Mouse (Mus musculus) neural tube, embryonic 10.5 days (tissue): ENCODE measurements around the gene Gm38392.
"Not testable (repeated sequence)": the region's sequence is repeated elsewhere in the genome, so short reads cannot be mapped to it uniquely, and the experiment has no call there.

Source experiments
- DNase-seq: peaks from one replicate; pipeline ENCODE4 v3.0.0-alpha.2; 2017; ENCODE audit warnings: low spot score; ENCODE audit errors: extremely low spot score

Gm38392 gene

DNA sequence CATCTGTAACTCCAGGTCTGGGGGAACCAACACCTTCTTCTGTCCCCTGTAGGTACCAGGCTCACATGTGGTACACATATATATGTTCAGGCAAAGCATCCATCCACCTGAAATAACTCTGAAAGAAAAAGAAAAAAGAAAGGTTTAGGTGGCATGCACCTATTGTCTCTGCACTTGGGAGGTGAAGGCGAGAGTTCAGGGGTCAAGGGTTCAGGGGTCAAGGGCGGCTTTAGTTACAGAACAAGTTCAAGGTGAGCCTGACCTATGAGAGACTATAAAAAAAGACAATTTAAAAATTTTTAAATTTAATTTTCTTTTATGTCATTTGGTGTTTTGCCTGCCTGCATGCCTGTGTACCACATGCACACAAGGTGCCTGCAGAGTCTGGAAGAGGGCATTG lies 7.0 kb downstream of the Gm38392 start:
- DNase-seq, result no peak

DNA sequence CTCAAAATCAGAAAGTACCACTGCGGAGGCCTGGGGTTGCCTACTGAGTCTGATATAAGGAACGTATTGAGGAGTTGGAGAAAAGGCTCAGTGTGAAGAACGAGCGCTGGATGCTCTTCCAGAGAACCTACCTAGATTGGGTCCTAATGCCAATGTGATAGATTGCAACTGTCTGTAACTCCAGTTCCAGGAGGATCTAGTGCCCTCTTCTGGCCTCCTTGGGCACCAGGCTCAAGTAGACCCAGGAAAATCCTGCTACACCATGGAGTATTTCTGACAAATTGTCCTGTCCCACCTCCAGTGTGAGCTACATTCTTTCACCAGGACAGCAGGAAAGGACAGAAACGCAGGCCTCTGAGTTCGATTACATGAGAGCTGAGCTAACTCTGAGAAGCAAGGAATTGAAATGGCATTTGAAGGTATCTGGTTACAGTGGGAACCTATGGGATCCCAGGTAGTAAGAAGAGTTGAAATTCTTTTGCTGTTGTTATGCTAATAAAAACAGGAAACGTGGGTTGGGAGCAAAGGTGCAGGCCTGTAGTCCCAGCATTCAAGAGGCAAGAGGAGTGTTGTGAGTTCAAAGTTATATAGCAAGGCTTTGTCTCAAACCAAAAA lies 10.4 kb downstream of the Gm38392 start:
- DNase-seq, result no peak

DNA sequence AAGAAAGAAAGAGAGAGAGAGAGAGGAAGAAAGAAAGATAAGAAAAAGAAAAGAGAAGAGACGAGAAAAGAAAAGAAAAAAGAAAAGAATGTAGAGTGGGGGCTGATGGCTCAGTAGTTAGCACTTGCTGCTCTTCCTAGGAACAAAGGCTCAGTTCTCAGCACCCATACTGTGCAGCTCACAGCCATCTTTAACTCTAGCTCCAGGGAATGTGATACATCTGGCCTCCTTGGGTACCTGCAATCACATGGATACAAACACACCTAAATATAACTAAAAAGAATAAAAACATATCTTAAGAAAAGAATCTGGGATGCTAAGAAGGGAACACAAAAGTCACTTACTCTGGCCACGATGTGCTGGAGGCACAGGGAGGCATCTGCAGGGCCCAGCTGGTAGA lies 10.9 kb downstream of the Gm38392 start:
- no peak for DNase-seq

DNA sequence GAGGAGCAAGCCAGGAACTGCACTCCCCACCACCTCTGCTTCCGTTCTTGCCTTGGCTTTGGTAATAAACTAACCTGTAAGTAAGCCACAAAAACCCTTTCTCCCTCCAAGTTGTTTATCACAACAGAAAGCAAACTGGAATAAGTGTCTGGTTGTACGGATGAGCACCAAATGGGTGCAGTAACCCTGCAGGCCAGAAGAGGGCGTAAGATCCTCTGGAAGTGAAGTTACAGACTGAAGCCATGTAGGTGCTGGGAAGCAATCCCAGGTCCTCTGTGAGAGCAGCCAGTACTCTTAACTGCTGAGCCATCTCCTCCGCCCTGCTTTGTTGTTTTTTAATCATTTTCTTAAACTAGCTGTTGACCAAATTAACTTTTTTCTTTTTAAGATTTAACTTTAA lies 13.0 kb downstream of the Gm38392 start:
- no peak for DNase-seq

- DNase-seq, result no peak
Measured at GRCm38 (mm10) chr3:88271859-88272258, 15.2 kb downstream of the Gm38392 start.

GRCm38 (mm10) chr3:88271298-88271697 lies 15.7 kb downstream of the Gm38392 start:
- DNase-seq, result not testable (repeated sequence)

DNA sequence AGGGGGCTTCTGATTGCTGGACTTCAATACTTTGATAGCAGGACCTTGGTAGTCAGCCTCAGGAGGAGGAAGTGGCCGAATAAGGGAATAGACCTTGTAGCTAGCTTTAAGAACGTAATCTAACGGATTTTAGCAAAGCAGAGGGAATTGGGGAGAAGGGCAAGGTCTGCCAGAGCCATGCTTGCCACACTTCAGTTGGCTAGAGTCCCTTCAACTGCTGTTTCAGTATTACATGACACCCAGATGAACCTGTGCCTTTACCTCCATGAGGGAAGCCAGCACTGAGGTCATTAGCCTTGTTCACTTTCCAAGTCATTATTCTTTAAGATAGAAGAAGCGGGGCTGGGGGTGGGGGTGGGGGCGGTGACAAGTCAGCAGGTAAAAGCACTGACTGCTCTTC lies 18.0 kb downstream of the Gm38392 start:
- no peak for DNase-seq

- not testable (repeated sequence) for DNase-seq
Measured at GRCm38 (mm10) chr3:88268014-88268413, 19.0 kb downstream of the Gm38392 start.

- no peak for DNase-seq
Measured at GRCm38 (mm10) chr3:88262346-88262745, 24.7 kb downstream of the Gm38392 start.

- DNase-seq, result no peak
Measured at GRCm38 (mm10) chr3:88256382-88256781, 30.6 kb downstream of the Gm38392 start.

- DNase-seq, result no peak
Measured at GRCm38 (mm10) chr3:88255950-88256349, 31.1 kb downstream of the Gm38392 start.

DNA sequence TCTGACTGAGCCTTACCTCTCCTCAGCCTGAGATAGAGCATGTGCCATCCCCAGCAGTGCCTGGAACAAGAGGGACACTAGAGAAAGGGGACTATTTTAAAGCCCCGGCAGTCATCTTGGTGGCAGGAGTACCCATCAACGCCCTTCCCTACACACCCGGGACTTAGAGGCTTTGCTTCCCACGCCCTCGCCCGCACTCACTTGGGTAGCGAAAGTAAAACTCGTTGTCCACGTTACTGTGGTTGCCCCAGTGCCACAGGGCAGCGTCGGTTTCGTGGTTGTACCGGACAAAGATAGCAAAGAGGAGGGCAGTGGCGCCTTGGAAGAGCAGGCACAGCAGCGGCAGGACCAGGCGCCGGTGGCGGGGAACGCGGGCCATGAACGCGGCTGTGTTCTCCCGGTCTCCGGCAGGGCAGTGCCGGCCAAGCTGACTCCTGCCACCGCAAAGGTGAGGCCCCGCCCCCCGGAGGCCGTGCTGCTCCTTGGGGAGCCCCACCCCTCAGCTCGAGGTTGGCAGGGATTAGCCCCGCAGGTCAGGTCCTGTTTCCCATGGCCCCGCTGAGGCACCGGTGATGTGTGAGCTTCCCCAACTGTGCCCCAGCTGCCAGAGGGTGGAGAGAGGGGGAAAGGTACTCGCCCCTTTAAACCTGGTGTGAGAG lies 32.6 kb downstream of the Gm38392 start, which contains the start of gene Rhbg:
Rhbg (minus strand) TSS at position 442 of the 659 bp plus-strand sequence.
- no peak for DNase-seq

DNA sequence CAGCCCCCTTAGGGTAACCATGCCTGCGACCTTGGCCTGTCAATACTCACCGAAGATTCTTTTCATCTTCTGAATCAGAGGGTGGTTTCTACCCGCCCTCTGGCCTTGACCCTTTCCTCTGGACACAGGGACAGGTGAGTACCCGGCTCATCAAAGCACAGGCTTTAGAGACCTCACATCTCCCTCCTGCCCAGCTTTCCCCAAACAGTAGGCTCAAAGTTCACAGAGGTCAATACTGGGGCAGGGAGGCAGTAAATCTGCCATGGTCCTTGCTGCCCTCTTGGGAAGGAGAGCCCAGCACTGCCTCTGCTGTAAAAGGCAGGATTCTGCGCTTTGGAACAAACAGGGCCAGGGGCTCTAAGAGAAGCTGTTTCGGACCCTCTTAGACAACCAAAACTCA lies 34.3 kb downstream of the Gm38392 start:
- no peak for DNase-seq

DNA sequence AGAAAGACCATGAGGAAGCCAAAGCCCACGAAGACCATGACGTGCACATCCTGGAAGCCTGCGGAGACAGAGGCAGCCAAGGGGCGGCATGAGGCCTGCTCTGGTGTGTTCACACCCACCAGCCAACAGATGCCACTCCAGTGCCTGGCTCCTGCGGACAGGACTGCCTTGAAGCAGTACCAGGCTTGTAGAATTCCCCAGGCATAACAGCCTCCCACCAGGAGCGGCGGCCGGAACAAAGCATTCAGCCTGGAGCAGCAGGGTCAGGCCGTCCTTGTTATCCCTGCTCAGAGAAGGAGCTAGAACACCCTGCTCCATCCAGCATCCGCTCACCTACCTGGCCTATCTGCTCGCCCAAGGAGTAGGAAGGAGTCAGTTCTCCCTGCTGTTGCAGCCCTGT lies 38.6 kb downstream of the Gm38392 start:
- DNase-seq, result no peak

DNA sequence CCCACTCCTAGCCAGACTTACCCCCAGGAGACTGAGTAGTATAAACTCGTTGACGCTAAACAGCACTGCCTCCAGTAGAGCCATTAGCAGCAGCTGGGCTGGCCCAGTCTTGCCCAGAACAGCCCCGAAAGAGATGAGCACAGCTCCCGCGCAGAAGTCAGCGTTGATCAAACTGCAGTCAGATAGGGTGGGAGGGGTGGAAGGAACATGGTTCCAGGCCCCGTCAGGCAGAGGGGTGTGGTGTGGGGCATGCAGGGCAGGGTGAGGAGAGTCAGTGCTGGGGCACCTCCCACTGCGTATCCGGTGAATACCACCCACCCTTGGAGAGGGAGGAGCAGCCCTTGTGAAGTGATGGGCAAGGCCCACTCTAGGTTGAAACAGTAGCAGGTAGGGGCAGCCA lies 39.3 kb downstream of the Gm38392 start:
- DNase-seq, result no peak

- peak; percentile 75 for DNase-seq
Measured at GRCm38 (mm10) chr3:88245811-88246210, 41.2 kb downstream of the Gm38392 start.

DNA sequence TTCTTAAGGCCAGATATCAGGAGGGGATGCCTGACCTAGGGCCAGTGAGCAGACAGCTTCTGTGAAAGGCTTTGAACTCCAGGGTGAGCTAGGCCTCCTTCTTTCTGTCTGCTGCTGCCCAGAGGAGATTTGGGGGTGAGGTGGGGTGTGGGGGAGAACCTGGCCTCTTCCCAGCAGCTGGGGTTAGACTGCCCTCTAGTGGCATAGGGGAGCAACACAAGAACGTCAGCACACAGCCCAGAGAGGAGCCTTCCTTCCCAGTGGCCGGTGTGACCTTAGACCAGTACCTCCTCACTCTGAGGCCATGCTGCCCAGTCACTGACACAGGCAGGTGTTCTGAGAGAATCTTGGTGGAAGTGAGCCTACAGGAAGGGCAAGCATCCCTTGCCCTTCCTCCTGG lies 42.9 kb downstream of the Gm38392 start:
- peak; percentile 64 for DNase-seq

GRCm38 (mm10) chr3:88242531-88242930 lies 44.5 kb downstream of the Gm38392 start:
- DNase-seq, result peak; percentile 82

- DNase-seq, result peak; percentile 70
Measured at GRCm38 (mm10) chr3:88241045-88241786, 45.8 kb downstream of the Gm38392 start.

GRCm38 (mm10) chr3:88239446-88239845 lies 47.6 kb downstream of the Gm38392 start:
- no peak for DNase-seq

GRCm38 (mm10) chr3:88238866-88239391 lies 48.1 kb downstream of the Gm38392 start:
- no peak for DNase-seq

DNA sequence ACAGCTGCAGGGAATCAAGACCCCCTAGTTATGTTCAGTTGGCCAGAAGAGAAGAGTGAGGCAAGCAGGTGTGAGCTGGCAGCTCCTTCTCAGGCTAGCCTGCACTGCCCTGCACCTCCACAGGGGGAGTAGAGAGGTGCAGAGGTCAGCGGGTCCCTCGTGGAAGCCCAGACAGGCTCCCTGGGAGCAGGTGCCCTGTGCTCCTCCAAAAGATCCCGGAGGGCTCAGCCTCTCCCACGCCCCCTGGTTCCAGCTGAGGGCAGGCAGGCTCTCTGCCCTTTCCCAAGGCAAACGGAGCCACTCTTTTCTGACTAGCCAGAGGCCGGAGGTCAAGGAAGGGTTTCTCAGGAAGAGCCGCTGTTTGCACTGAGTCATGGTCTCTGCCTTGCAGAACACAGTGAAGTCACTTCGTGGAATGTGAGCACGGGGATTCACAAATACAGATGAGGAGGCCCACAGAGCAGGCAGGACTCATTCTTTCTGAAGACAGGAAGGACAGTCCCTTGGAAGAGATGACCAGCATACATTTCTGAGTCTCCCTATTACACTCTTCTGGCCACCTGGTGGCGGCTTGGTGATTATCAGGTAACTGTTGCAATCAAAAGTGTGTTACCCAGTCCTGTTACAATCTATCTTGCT lies 49.3 kb downstream of the Gm38392 start:
- no peak for DNase-seq
